Mouse (Mus musculus) brown adipose tissue, adult 24 weeks (tissue): ENCODE data around the gene Galnt7. TPM values are rescaled to one million over a fixed set of nuclear protein-coding genes. Genes with fewer than 3 reads are reported as not detected.
"Not testable (repeated sequence)": the region's sequence is repeated elsewhere in the genome, so short reads cannot be mapped to it uniquely, and the experiment has no call there.

Source experiments
- H3K27ac ChIP-seq: fragments of 200-500 bp; replicated peaks from 2 replicates; pipeline ENCODE4 v1.5.1; 2012; ENCODE audit warnings: low read depth, mild to moderate bottlenecking, low read length
- H3K4me1 ChIP-seq: fragments of 200-500 bp; 2 replicates; pipeline ENCODE4 v1.6.1; 2012; ENCODE audit warnings: low read length, mixed read lengths; ENCODE audit not compliant: control insufficient read depth, insufficient read depth, insufficient read length
- H3K4me3 ChIP-seq: fragments of 200-500 bp; 2 replicates; pipeline ENCODE4 v1.5.1; 2012; ENCODE audit warnings: low read depth, mild to moderate bottlenecking, low read length, moderate library complexity; ENCODE audit not compliant: insufficient read depth
- polyA plus RNA-seq: library from polyadenylated mRNA; stranded (reverse); fragments of >200 nt; gene quantifications from 2 replicates; pipeline ENCODE4 v1.2.4, GENCODE M21; 2012; ENCODE audit not compliant: missing spikeins, insufficient read depth, insufficient read length

Gene Galnt7
- polyA plus RNA-seq, 1 experiment, result 0.79 TPM

DNA sequence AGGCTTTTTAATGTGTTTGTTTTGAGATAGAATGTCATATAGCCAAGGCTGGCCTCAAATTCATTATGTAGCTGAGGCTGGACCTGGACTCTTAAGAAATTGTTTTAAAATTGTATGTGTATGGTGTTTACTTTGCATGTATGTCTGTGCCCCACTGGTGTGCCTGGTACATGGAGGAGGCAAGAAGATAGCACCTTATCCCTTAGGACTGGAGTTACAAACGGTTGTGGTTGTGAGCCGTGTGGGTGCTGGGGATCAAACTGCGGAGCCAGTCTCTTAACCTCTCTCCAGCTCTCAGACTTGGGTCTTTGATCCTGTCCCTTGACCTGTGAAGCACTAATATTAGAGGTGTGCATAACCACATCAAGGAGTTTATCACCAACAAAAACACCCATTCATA is 106.0 kb downstream of the Galnt7 start:
- no peak overlapping the region for H3K4me3 ChIP-seq
- no peak overlapping the region for H3K27ac ChIP-seq
- no peaks in the 10 kb centered on the region; the same call in 1 of the 2 replicates for H3K4me1 ChIP-seq

DNA sequence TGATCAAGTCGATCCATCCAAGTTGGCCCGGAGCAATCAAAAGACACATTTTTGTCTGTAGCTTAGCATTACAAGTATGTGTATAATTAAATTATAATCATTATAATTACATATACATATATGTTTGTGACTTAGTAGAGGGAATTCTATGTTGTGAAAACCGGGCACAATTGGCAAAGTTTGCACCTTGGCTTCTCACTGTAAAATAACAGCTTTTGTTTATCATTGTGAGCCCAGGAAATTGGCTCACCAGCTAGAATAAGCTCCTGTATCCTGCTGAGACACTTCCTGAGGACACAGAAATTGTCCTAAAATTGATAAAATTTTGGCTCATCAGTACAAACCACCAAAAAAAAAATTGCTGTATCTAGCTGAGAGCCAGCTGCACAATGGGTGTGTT is 106.4 kb downstream of the Galnt7 start:
- Histone ChIP-seq H3K27ac (no peak overlapping the region), H3K4me3 (no peak overlapping the region)

DNA sequence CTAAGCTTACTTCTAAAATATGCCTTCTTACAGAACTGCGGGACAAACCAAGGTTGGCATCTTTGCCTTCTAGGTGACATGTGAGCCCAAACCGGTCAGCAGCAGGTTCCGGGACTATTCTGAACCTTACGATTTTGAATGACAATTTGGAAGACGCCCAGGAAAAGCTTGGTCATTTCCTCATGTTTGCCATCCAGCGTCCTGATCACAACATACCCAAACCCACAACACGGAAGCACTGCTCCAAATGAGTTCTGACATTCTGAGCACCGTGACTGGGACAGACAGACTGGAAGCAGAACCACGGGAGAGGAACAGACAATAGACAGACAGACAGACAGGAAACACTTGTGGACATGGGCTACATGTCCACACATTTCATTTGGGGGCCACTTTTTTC is 111.4 kb downstream of the Galnt7 start:
- no peak overlapping the region for H3K27ac ChIP-seq
- no peak overlapping the region for H3K4me3 ChIP-seq
- no peaks in the 10 kb centered on the region; the same call in 1 of the 2 replicates for H3K4me1 ChIP-seq

More for the DNA sequence above, 106.4 kb downstream of the Galnt7 start:
- no peaks in the 10 kb centered on the region; the same call in 1 of the 2 replicates for H3K4me1 ChIP-seq

DNA sequence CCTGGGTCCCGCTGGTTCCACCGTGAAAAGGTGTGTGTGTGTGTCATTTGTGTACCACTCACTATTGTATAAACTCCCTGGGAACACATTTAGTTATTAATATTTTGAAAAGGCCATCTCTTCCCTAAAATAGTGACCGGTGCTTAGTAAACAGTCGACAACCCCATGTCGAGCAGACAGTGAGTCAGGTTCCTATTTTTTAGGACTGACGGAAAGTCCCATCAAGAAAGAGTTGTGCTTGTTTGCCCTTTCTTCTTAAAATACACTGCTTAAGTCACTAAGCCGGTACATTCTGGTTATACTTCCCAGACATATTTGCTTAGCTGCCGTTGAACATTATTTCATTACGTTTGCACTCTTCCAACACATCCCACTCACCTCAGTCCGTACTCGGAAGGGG is 111.9 kb downstream of the Galnt7 start:
- H3K4me3 ChIP-seq, result no peak overlapping the region
- H3K27ac ChIP-seq, result no peak overlapping the region
- no peaks in the 10 kb centered on the region for H3K4me1 ChIP-seq

DNA sequence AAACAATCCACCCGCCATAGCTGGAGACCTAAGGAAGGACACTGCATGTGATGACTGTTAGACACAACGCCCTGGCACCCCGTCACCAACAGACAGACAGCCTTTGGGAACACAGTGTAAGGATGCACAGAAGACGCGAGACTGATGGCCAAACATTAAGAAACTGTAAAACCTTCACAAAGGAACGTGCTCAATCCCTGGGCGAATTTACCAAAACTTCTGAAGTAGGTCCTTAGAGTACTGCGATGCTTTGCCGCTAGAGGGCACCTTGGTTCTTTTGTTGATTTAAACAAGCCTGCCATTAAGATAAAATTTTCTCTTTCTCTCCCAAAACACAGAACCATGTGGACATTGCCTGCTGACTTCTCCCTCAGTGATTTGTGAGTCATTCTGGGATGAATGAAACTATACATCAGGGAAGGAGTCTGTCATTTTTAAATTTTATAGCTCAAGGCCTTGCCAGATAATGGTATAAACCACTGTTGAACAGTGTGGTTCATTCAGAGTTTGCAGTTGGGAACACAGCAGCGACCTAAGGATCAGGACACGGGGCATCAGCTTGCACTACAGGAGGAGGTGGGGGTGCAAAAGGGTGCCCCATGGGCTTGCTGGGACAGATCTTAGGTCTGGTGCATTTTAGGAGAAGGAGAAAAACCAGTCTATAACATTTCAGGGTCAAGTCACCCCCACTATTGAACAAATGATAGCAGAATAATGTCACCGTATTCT is 112.6 kb downstream of the Galnt7 start:
- Histone ChIP-seq H3K4me1 (no peaks in the 10 kb centered on the region), H3K27ac (no peak overlapping the region), H3K4me3 (no peak overlapping the region)

DNA sequence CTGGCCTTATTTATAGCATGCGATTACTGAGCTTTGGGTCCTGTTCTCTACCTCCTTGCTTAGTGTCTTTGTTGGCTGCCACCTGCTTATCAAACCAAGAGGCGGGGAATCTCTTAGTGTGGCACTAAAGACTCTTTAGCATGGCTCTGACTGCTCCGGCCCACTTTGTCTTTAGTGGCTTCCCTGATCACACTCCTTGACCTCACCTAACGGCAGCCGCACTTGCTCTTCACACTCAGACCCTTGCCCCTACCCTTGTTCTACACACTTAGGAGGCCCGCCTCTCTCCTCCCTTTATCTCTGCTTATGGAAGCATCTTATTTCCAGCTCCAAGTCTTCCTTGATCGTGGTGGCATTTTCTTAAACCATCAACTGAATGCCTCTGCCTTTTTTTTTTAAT is 114.2 kb downstream of the Galnt7 start:
- Histone ChIP-seq H3K27ac (no peak overlapping the region), H3K4me3 (no peak overlapping the region), H3K4me1 (no peaks in the 10 kb centered on the region)

DNA sequence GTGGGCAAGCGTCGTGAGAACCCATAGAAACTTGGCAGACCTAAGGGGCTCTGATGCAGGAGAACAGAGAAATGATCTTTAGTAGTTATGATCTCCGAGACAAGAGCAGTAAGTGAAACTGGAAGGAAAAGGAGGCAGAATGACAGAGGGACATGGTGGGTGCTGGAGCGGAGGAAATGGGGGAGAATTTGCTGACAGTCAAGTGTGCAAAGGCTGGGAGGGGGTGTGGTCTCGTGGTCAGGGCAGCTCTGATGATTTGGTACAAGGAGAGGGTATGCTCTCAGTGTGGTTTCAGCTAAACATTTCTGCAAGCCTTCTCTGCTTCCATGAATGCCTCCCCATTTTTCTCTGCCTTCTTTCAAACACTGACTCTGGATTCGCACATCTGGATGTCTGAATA is 116.7 kb downstream of the Galnt7 start:
- H3K4me3 ChIP-seq, result no peak overlapping the region
- no peak overlapping the region for H3K27ac ChIP-seq
- no peaks in the 10 kb centered on the region for H3K4me1 ChIP-seq

DNA sequence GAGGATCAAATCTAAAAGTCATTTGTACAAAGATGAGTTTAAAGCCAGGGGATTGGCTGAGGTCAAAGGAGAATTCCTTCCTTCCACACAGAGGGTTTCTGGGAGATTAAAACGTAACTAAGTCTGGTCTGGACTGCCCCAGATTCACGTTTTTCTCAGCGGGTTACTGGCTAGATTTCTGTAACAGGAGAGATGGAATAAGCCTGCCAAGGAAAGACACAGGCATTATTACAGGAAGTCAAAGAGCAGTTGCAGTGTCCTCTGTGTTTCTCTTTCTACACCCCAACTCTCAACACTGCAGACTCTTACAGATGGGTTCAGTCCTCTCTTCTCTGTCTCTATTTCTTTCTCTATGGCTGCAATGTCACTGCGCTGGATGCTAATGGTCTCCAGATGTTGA is 118.3 kb downstream of the Galnt7 start:
- Histone ChIP-seq H3K27ac (no peak overlapping the region), H3K4me1 (peaks cover 3% of the 10 kb centered on the region), H3K4me3 (no peak overlapping the region)

DNA sequence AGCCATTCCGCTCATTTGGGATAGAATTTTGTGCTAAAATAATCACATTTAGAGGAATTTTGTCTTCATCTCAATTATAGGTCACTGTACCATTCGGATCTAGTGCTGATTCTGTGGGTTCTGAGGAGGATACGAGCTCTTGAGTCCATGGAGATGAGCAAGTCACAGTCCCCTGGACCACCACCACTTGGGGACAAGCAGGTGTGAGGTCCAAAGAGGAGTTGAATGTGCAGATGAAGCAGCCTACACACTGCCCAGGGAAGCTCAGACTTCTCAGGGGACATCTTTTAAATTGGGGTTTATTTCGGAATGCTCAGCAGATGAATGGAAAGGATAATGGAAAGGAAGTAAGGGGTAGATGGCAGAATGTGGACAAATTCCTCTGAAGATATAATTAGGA is 119.7 kb downstream of the Galnt7 start:
- Histone ChIP-seq H3K27ac (no peak overlapping the region), H3K4me1 (peaks cover 3% of the 10 kb centered on the region), H3K4me3 (no peak overlapping the region)

DNA sequence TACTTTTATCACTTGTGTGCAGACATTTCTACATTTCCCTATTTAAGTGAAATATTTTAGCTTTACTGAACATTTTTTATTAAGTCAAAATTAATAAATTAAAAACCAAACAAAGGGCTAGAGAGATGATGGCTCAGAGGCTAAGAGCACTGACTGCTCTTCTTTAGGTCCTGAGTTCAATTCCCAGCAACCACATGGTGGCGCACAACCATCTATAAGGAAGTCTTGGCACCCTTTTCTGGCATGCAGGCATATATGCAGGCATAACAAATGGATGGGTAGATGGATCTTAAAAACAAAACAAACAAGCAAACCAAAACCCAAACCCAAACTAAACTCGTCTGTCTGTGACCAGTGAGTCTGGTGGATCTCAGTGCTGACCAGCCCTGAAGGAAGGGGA is 120.6 kb downstream of the Galnt7 start:
- Histone ChIP-seq H3K27ac (no peak overlapping the region), H3K4me3 (no peak overlapping the region), H3K4me1 (peaks cover 3% of the 10 kb centered on the region)

DNA sequence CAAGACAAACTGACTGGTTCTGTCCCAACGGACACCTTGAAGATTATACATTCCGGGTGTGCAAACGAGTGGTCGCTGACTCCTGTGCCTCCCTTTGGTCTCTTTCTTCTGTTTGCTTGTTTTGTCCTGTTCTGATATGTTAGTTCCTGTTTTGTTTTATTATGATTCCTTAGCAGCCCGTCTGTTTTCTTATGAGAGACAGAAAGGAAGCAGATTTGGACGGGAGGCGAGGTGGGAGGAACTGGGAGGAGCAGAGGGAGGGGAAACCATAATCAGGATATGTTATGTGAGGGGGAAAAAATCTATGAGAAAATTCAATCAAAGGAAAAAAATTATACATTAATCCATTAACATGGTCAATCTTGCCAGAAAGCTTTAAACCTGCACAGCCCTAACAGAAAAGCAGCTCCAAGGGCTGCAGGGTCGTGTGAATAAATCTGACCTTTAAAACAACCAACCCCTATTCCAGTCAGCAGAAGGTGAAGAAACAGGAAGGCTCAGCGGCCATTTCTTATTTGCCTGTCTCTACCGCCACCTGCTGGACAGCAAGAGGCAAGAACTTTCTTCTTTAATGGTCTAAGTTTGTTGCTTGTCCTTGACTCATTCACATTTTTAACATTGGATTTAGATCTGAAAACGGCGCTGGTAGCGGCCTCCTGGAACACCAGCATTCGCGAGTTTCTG is 122.0 kb downstream of the Galnt7 start:
- H3K27ac ChIP-seq, result peak overlapping the region; percentile 73
- peaks cover 3% of the 10 kb centered on the region for H3K4me1 ChIP-seq
- H3K4me3 ChIP-seq, result peak overlapping the region; percentile 59

DNA sequence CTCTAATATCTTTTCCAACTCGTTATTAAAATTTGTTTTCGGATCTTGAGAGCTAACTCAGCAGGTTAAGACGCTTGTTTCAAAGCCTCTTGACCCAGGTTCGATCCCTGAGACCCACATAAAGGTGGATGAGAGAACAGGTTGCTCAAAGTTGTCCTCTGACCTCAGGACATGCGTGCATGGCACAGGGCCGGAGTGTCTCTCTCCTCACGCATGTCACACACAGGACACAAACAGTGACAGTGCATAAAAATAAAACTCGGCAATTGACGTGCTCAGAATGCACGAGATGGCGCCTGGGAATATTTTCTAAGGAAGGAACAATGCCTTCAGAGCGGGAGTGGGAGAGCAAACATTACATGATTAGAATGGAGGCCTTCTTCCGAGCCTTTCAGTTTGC is 122.6 kb downstream of the Galnt7 start:
- H3K27ac ChIP-seq, result peak overlapping the region; percentile 73
- peak overlapping the region; percentile 59 for H3K4me3 ChIP-seq

DNA sequence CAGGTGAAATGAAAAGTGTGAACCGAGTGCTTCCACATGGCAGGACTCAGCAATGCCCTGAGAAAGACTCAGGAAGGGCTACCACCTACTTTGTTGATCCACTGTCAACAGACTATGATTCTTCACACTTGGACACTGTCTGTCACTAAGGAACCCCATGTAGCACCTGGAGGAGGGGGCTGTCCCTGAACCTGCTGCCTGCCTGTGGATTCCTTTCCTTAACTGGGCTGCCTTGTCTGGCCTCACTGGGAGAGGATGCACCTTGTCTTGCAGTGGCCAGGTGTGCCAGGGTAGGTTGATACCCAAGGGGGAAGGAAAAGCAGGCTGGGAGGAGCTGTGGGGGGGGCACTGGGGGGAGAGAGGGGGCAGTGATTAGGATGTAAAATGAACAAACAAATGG is 124.8 kb downstream of the Galnt7 start:
- Histone ChIP-seq H3K27ac (no peak overlapping the region), H3K4me1 (peaks cover 3% of the 10 kb centered on the region), H3K4me3 (no peak overlapping the region)

More for the DNA sequence above, 122.6 kb downstream of the Galnt7 start:
- H3K4me1 ChIP-seq, result peaks cover 3% of the 10 kb centered on the region

DNA sequence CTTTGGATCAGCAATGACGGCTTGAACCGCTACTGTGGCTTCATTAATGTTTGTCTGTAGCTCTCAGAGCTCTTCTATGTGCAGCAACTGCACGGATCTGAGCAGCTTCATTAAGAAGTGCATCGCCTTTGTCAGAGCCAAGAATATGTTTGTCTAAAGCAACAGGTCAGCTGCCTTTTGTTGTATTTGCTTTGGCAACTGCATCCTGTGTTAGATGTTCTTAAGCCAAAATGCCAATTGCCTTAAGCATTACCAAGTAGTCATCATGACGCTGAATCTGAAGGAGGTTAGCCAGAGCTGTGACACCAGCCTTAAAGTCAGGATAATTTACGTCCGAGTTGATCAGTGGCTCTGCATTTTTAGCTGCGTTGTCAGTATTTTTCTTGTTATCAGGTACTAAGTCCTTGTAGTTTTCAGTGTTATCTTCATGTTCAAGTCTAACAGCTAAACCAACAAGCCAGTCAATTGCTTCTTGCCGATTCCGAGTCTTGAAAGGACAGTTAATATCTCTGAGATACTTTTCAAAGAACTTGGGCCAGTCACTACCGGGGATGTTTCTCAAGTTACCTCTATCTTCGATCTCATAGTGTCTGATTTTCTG is 132.5 kb downstream of the Galnt7 start:
- Histone ChIP-seq H3K4me1 (no peaks in the 10 kb centered on the region), H3K27ac (no peak overlapping the region), H3K4me3 (no peak overlapping the region)

DNA sequence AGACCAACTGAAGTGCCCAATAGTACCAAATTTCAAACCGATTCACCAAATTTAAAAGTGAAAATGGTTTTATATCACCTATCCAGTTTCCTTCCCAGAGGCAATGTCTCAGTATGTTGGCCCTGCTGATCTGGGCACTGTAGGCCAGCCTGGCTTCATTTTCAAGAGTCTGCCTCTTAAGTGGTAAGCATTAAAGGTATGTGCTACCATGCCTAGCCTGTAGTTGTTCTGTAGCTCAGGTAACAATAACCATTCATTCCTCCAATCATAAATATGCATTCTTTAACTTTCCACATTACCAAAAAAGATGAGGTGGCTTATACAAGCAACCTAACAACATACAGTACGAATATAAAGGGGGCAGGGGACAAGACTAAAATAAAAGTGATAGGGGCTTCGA is 135.1 kb downstream of the Galnt7 start:
- H3K4me1 ChIP-seq, result no peaks in the 10 kb centered on the region
- H3K27ac ChIP-seq, result no peak overlapping the region
- no peak overlapping the region for H3K4me3 ChIP-seq

DNA sequence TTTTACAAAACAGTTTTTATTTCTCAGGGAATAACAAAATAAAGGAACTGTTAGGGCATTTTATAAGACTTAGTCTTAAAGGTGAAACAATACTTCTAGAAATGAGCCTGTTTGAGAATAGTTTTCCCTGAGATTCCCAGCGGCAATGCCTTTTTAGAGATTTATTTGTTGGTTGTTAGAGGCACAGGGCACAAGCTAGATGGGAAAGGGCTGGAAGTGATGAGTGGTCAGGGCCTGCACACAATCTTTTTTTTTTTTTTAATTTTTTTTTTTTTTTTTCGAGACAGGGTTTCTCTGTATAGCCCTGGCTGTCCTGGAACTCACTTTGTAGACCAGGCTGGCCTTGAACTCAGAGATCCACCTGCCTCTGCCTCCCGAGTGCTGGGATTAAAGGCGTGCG is 136.1 kb downstream of the Galnt7 start:
- not testable (repeated sequence) for H3K4me1 ChIP-seq, H3K4me3 ChIP-seq, H3K27ac ChIP-seq
